Mouse (Mus musculus): ENCODE data around the gene Creld1. TPM values are rescaled to one million over a fixed set of nuclear protein-coding genes. Genes with fewer than 3 reads are reported as not detected.

Creld1 gene
- polyA plus RNA-seq, 1 experiment from 2014 or later: 80.5 TPM

GRCm38 (mm10) chr6:113442442-113443090 is 40.5 kb upstream of the Creld1 start, which contains the start of gene Jagn1:
Gene Jagn1, plus strand, starts transcription at chr6:113442569.
- peak within 1 kb of the TSS; percentile 76 for H3K27ac ChIP-seq (ENCODE audit: low read length)
- WGBS: under 1% methylated on average over 44 of the region's 45 CpGs
- peak within 1 kb of the TSS; percentile 76 for H3K4me2 ChIP-seq (ENCODE audit: low read length)
- H3K9me3 ChIP-seq (replicated peaks; ENCODE audit: control insufficient read depth, low read length, poor library complexity, severe bottlenecking): no peaks in the 10 kb centered on the region
- peak within 1 kb of the TSS; percentile 71 for H3K4me3 ChIP-seq (ENCODE audit: low read depth, low read length)
- peaks cover 11% of the 10 kb centered on the region for H3K4me1 ChIP-seq (ENCODE audit: control insufficient read depth, insufficient read depth, low read length)
- no peaks in the 10 kb centered on the region for H3K27me3 ChIP-seq (ENCODE audit: control insufficient read depth, insufficient read depth, low read depth, low read length)
- peak; percentile 94 for ATAC-seq
- H3K36me3 ChIP-seq (ENCODE audit: control insufficient read depth, insufficient read depth, low read length): peaks cover 5% of the 10 kb centered on the region
- H3K9ac ChIP-seq (ENCODE audit: low read depth, low read length): peak within 1 kb of the TSS; percentile 92

GRCm38 (mm10) chr6:113443091-113443490 is 40.0 kb upstream of the Creld1 start:
- Histone ChIP-seq H3K36me3 (ENCODE audit: control insufficient read depth, insufficient read depth, low read length) (peaks cover 10% of the 10 kb centered on the region), H3K9ac (ENCODE audit: low read depth, low read length) (peak overlapping the region; percentile 92), H3K9me3 (replicated peaks; ENCODE audit: control insufficient read depth, low read length, poor library complexity, severe bottlenecking) (no peaks in the 10 kb centered on the region), H3K4me3 (ENCODE audit: low read depth, low read length) (peak overlapping the region; percentile 71), H3K4me1 (ENCODE audit: control insufficient read depth, insufficient read depth, low read length) (peaks cover 11% of the 10 kb centered on the region), H3K4me2 (ENCODE audit: low read length) (peak overlapping the region; percentile 76), H3K27ac (ENCODE audit: low read length) (no peak overlapping the region; the same call in 1 of the 2 replicates), H3K27me3 (ENCODE audit: control insufficient read depth, insufficient read depth, low read depth, low read length) (no peaks in the 10 kb centered on the region)
- no peak for ATAC-seq
- 46% methylated on average over 12 of the region's 12 CpGs for WGBS

- H3K9me3 ChIP-seq (replicated peaks; ENCODE audit: control insufficient read depth, low read length, poor library complexity, severe bottlenecking): no peaks in the 10 kb centered on the region
Measured at GRCm38 (mm10) chr6:113444207-113444965, 38.7 kb upstream of the Creld1 start.

GRCm38 (mm10) chr6:113447639-113448038 is 35.5 kb upstream of the Creld1 start:
- 94% methylated on average over 4 of the region's 4 CpGs for WGBS

More at GRCm38 (mm10) chr6:113444207-113444965, 38.7 kb upstream of the Creld1 start:
- no peak overlapping the region for H3K4me2 ChIP-seq (ENCODE audit: low read length)
- H3K4me1 ChIP-seq (ENCODE audit: control insufficient read depth, insufficient read depth, low read length): peaks cover 11% of the 10 kb centered on the region
- H3K36me3 ChIP-seq (ENCODE audit: control insufficient read depth, insufficient read depth, low read length): peaks cover 16% of the 10 kb centered on the region
- no peak for ATAC-seq
- H3K4me3 ChIP-seq (ENCODE audit: low read depth, low read length): no peak overlapping the region
- WGBS: 91% methylated on average over 7 of the region's 8 CpGs
- no peaks in the 10 kb centered on the region for H3K27me3 ChIP-seq (ENCODE audit: control insufficient read depth, insufficient read depth, low read depth, low read length)
- H3K9ac ChIP-seq (ENCODE audit: low read depth, low read length): no peak overlapping the region
- no peak overlapping the region for H3K27ac ChIP-seq (ENCODE audit: low read length)

GRCm38 (mm10) chr6:113451839-113452238 is 31.3 kb upstream of the Creld1 start:
- Histone ChIP-seq H3K27me3 (ENCODE audit: control insufficient read depth, insufficient read depth, low read depth, low read length) (no peaks in the 10 kb centered on the region), H3K4me3 (ENCODE audit: low read depth, low read length) (no peak overlapping the region), H3K9me3 (replicated peaks; ENCODE audit: control insufficient read depth, low read length, poor library complexity, severe bottlenecking) (no peaks in the 10 kb centered on the region), H3K36me3 (ENCODE audit: control insufficient read depth, insufficient read depth, low read length) (peaks cover 16% of the 10 kb centered on the region), H3K4me1 (ENCODE audit: control insufficient read depth, insufficient read depth, low read length) (no peaks in the 10 kb centered on the region), H3K9ac (ENCODE audit: low read depth, low read length) (no peak overlapping the region), H3K4me2 (ENCODE audit: low read length) (no peak overlapping the region), H3K27ac (ENCODE audit: low read length) (no peak overlapping the region)
- WGBS: 76% methylated on average over 2 of the region's 2 CpGs
- ATAC-seq: no peak

More at GRCm38 (mm10) chr6:113447639-113448038, 35.5 kb upstream of the Creld1 start:
- no peak overlapping the region for H3K9ac ChIP-seq (ENCODE audit: low read depth, low read length)
- no peak overlapping the region for H3K27ac ChIP-seq (ENCODE audit: low read length)
- H3K4me2 ChIP-seq (ENCODE audit: low read length): no peak overlapping the region
- peaks cover 16% of the 10 kb centered on the region for H3K36me3 ChIP-seq (ENCODE audit: control insufficient read depth, insufficient read depth, low read length)
- H3K4me1 ChIP-seq (ENCODE audit: control insufficient read depth, insufficient read depth, low read length): peaks cover 8% of the 10 kb centered on the region
- ATAC-seq: no peak
- no peaks in the 10 kb centered on the region for H3K27me3 ChIP-seq (ENCODE audit: control insufficient read depth, insufficient read depth, low read depth, low read length)
- no peaks in the 10 kb centered on the region for H3K9me3 ChIP-seq (replicated peaks; ENCODE audit: control insufficient read depth, low read length, poor library complexity, severe bottlenecking)
- H3K4me3 ChIP-seq (ENCODE audit: low read depth, low read length): no peak overlapping the region

- WGBS: 74% methylated on average over 5 of the region's 5 CpGs
- ATAC-seq: no peak
- Histone ChIP-seq H3K9me3 (replicated peaks; ENCODE audit: control insufficient read depth, low read length, poor library complexity, severe bottlenecking) (no peaks in the 10 kb centered on the region), H3K4me1 (ENCODE audit: control insufficient read depth, insufficient read depth, low read length) (no peaks in the 10 kb centered on the region), H3K27me3 (ENCODE audit: control insufficient read depth, insufficient read depth, low read depth, low read length) (no peaks in the 10 kb centered on the region; the same call in 1 of the 2 replicates), H3K4me3 (ENCODE audit: low read depth, low read length) (no peak overlapping the region), H3K27ac (ENCODE audit: low read length) (no peak overlapping the region), H3K36me3 (ENCODE audit: control insufficient read depth, insufficient read depth, low read length) (no peaks in the 10 kb centered on the region), H3K4me2 (ENCODE audit: low read length) (no peak overlapping the region), H3K9ac (ENCODE audit: low read depth, low read length) (no peak overlapping the region)
Measured at GRCm38 (mm10) chr6:113455007-113455406, 28.1 kb upstream of the Creld1 start.

GRCm38 (mm10) chr6:113457952-113458534 is 25.1 kb upstream of the Creld1 start, which contains the start of gene Il17re:
Gene Il17re, plus strand, starts transcription at chr6:113458484.
- no peak for ATAC-seq
- no peak within 1 kb of the TSS for H3K27ac ChIP-seq (ENCODE audit: low read length)
- H3K4me3 ChIP-seq (ENCODE audit: low read depth, low read length): no peak within 1 kb of the TSS
- H3K27me3 ChIP-seq (ENCODE audit: control insufficient read depth, insufficient read depth, low read depth, low read length): no peaks in the 10 kb centered on the region; the same call in 1 of the 2 replicates
- H3K36me3 ChIP-seq (ENCODE audit: control insufficient read depth, insufficient read depth, low read length): no peaks in the 10 kb centered on the region
- H3K9me3 ChIP-seq (replicated peaks; ENCODE audit: control insufficient read depth, low read length, poor library complexity, severe bottlenecking): no peaks in the 10 kb centered on the region
- WGBS: 79% methylated on average over 10 of the region's 10 CpGs
- H3K4me2 ChIP-seq (ENCODE audit: low read length): no peak within 1 kb of the TSS
- no peak within 1 kb of the TSS for H3K9ac ChIP-seq (ENCODE audit: low read depth, low read length)
- H3K4me1 ChIP-seq (ENCODE audit: control insufficient read depth, insufficient read depth, low read length): no peaks in the 10 kb centered on the region

GRCm38 (mm10) chr6:113458635-113459034 is 24.5 kb upstream of the Creld1 start:
- Histone ChIP-seq H3K4me3 (ENCODE audit: low read depth, low read length) (no peak overlapping the region), H3K4me1 (ENCODE audit: control insufficient read depth, insufficient read depth, low read length) (no peaks in the 10 kb centered on the region), H3K27me3 (ENCODE audit: control insufficient read depth, insufficient read depth, low read depth, low read length) (no peaks in the 10 kb centered on the region; the same call in 1 of the 2 replicates), H3K36me3 (ENCODE audit: control insufficient read depth, insufficient read depth, low read length) (no peaks in the 10 kb centered on the region), H3K4me2 (ENCODE audit: low read length) (no peak overlapping the region), H3K9me3 (replicated peaks; ENCODE audit: control insufficient read depth, low read length, poor library complexity, severe bottlenecking) (no peaks in the 10 kb centered on the region), H3K9ac (ENCODE audit: low read depth, low read length) (no peak overlapping the region), H3K27ac (ENCODE audit: low read length) (no peak overlapping the region)
- 81% methylated on average over 10 of the region's 10 CpGs for WGBS
- no peak for ATAC-seq

Data from midbrain, embryonic 16.5 days (tissue).